Mouse (Mus musculus) liver, postnatal 0 days (tissue): ENCODE measurements around the gene Ppm1a. TPM values are rescaled to one million over a fixed set of nuclear protein-coding genes. Genes with fewer than 3 reads are reported as not detected.

Source experiments
- ATAC-seq: fragments of 200-750 bp; cut with Nextera tagmentation; 2 replicates; pipeline ENCODE4 v1.8.0; 2017; ENCODE audit warnings: mild to moderate bottlenecking, moderate library complexity
- DNase-seq: peaks from one replicate; pipeline ENCODE4 v3.0.0-alpha.2; 2016
- H3K27ac ChIP-seq: fragments of 300-500 bp; sonication (generic); 2 replicates; pipeline ENCODE4 v1.5.1; 2014; ENCODE audit warnings: antibody characterized with exemption, moderate library complexity, mild to moderate bottlenecking, low read depth
- H3K27me3 ChIP-seq: fragments of 300-500 bp; sonication (generic); 2 replicates; pipeline ENCODE4 v1.6.1; 2014; ENCODE audit warnings: low read length, control low read depth, mixed read lengths; ENCODE audit not compliant: insufficient read depth
- H3K36me3 ChIP-seq: fragments of 300-500 bp; sonication (generic); replicated peaks from 2 replicates; pipeline ENCODE4 v1.6.1; 2014; ENCODE audit warnings: mild to moderate bottlenecking, control low read depth, low read length, moderate library complexity, mixed read lengths; ENCODE audit not compliant: insufficient read depth
- H3K4me1 ChIP-seq: fragments of 300-500 bp; sonication (generic); 2 replicates; pipeline ENCODE4 v1.6.1; 2014; ENCODE audit warnings: antibody characterized with exemption, mild to moderate bottlenecking, control low read depth; ENCODE audit not compliant: insufficient read depth
- H3K4me2 ChIP-seq: fragments of 300-500 bp; sonication (generic); 2 replicates; pipeline ENCODE4 v1.6.1; 2014; ENCODE audit warnings: low read depth, mild to moderate bottlenecking, low read length, moderate library complexity, mixed read lengths
- H3K4me3 ChIP-seq: fragments of 300-500 bp; sonication (generic); 2 replicates; pipeline ENCODE4 v1.5.1; 2014; ENCODE audit warnings: low read depth, low read length
- H3K9ac ChIP-seq: fragments of 300-500 bp; sonication (generic); replicated peaks from 2 replicates; pipeline ENCODE4 v1.6.1; 2014; ENCODE audit warnings: mild to moderate bottlenecking, moderate library complexity
- H3K9me3 ChIP-seq: fragments of 300-500 bp; sonication (generic); 2 replicates; pipeline ENCODE4 v1.6.1; 2016; ENCODE audit warnings: mild to moderate bottlenecking, control low read depth, low read length, mixed read lengths
- CTCF ChIP-seq: sonication (generic); IDR thresholded peaks from 2 replicates; pipeline ENCODE4 v1.5.1; 2016; ENCODE audit warnings: antibody characterized with exemption, low read depth
- EP300 ChIP-seq: IDR thresholded peaks from 2 replicates; pipeline ENCODE4 v1.6.1; 2016; ENCODE audit warnings: antibody characterized with exemption, low read depth, mild to moderate bottlenecking
- WGBS: fragments of 180-500 bp; shearing (Covaris S2); extraction: QIAGEN DNeasy Blood & Tissue Kit; methylation state at CpG from one replicate; pipeline ENCODE4 v1.1.7; 2014; ENCODE audit not compliant: insufficient replicate concordance; 5-methylcytosine and 5-hydroxymethylcytosine counted together
- polyA plus RNA-seq: library from polyadenylated mRNA; unstranded; fragments of >200 nt; fragmentation: Nextera tagmentation; extraction: Ambion mirVana; gene quantifications from 2 replicates; pipeline ENCODE4 v1.2.1, GENCODE M21; 2015

Gene Ppm1a
- polyA plus RNA-seq: 36.1 and 42.8 TPM in 2 replicates

- TF ChIP-seq CTCF: no peak
- no peak for TF ChIP-seq EP300
- H3K9me3 ChIP-seq: no peaks in the 10 kb centered on the region
- no peak within 1 kb of the TSS for H3K27ac ChIP-seq
- H3K4me3 ChIP-seq: no peak within 1 kb of the TSS
- 45% methylated on average over 4 of the region's 4 CpGs for WGBS
- no peaks in the 10 kb centered on the region for H3K36me3 ChIP-seq
- H3K27me3 ChIP-seq: no peaks in the 10 kb centered on the region
- ATAC-seq (no peak), DNase-seq (no peak)
- no peak within 1 kb of the TSS for H3K4me2 ChIP-seq
- H3K4me1 ChIP-seq: 0 out of 2 replicates have a peak, but pooled peaks cover 2% of the 10 kb centered on the region
- H3K9ac ChIP-seq: no peak within 1 kb of the TSS
Measured at GRCm38 (mm10) chr12:72757086-72757485, at the start of gene Ppm1a. Gene Ppm1a (plus strand): TSS chr12:72757455.

GRCm38 (mm10) chr12:72709981-72710380, 47.3 kb upstream of the Ppm1a start:
- no peak overlapping the region for H3K4me3 ChIP-seq
- WGBS: 79% methylated on average over 3 of the region's 3 CpGs
- no peak overlapping the region for H3K4me2 ChIP-seq
- H3K27ac ChIP-seq: no peak overlapping the region
- peaks cover 6% of the 10 kb centered on the region for H3K9me3 ChIP-seq
- ATAC-seq (no peak), DNase-seq (no peak)
- no peaks in the 10 kb centered on the region for H3K4me1 ChIP-seq
- TF ChIP-seq CTCF: no peak
- no peak for TF ChIP-seq EP300
- H3K9ac ChIP-seq: no peak overlapping the region
- no peaks in the 10 kb centered on the region for H3K36me3 ChIP-seq
- H3K27me3 ChIP-seq: no peaks in the 10 kb centered on the region

- ATAC-seq: no peak
- H3K4me2 ChIP-seq: no peak overlapping the region
- H3K9me3 ChIP-seq: peaks cover 6% of the 10 kb centered on the region
- no peak overlapping the region for H3K4me3 ChIP-seq
- no peaks in the 10 kb centered on the region for H3K27me3 ChIP-seq
- no peak overlapping the region for H3K9ac ChIP-seq
- no peak overlapping the region for H3K27ac ChIP-seq
- no peaks in the 10 kb centered on the region for H3K36me3 ChIP-seq
- DNase-seq: no peak
- no peak for TF ChIP-seq EP300
- no peak for TF ChIP-seq CTCF
- WGBS: 79% methylated on average over 2 of the region's 2 CpGs
- no peaks in the 10 kb centered on the region for H3K4me1 ChIP-seq
Measured at GRCm38 (mm10) chr12:72714896-72715295, 42.4 kb upstream of the Ppm1a start.

GRCm38 (mm10) chr12:72715846-72716245, 41.4 kb upstream of the Ppm1a start:
- H3K9me3 ChIP-seq: peaks cover 6% of the 10 kb centered on the region
- no peak overlapping the region for H3K4me3 ChIP-seq
- WGBS: 93% methylated on average over 9 of the region's 9 CpGs
- no peak overlapping the region for H3K27ac ChIP-seq
- no peaks in the 10 kb centered on the region for H3K27me3 ChIP-seq
- no peak overlapping the region for H3K9ac ChIP-seq
- H3K36me3 ChIP-seq: no peaks in the 10 kb centered on the region
- DNase-seq (no peak), ATAC-seq (no peak)
- no peaks in the 10 kb centered on the region for H3K4me1 ChIP-seq
- no peak overlapping the region for H3K4me2 ChIP-seq
- TF ChIP-seq CTCF: no peak
- TF ChIP-seq EP300: no peak

GRCm38 (mm10) chr12:72719046-72719445, 38.2 kb upstream of the Ppm1a start:
- DNase-seq: no peak
- H3K4me2 ChIP-seq: no peak overlapping the region
- H3K9me3 ChIP-seq: no peaks in the 10 kb centered on the region
- 51% methylated on average over 2 of the region's 2 CpGs for WGBS
- no peak overlapping the region for H3K27ac ChIP-seq
- no peak overlapping the region for H3K4me3 ChIP-seq
- H3K27me3 ChIP-seq: no peaks in the 10 kb centered on the region
- TF ChIP-seq CTCF (no peak), EP300 (no peak)
- H3K36me3 ChIP-seq: no peaks in the 10 kb centered on the region
- ATAC-seq: no peak
- H3K9ac ChIP-seq: no peak overlapping the region
- H3K4me1 ChIP-seq: no peaks in the 10 kb centered on the region

GRCm38 (mm10) chr12:72719452-72720087, 37.7 kb upstream of the Ppm1a start:
- DNase-seq (no peak), ATAC-seq (no peak)
- H3K4me2 ChIP-seq: no peak overlapping the region
- H3K4me3 ChIP-seq: no peak overlapping the region
- no peak overlapping the region for H3K9ac ChIP-seq
- TF ChIP-seq CTCF (no peak), EP300 (no peak)
- 76% methylated on average over 11 of the region's 11 CpGs for WGBS
- no peaks in the 10 kb centered on the region for H3K36me3 ChIP-seq
- H3K9me3 ChIP-seq: no peaks in the 10 kb centered on the region
- H3K27me3 ChIP-seq: no peaks in the 10 kb centered on the region
- H3K27ac ChIP-seq: no peak overlapping the region
- H3K4me1 ChIP-seq: no peaks in the 10 kb centered on the region
